Mouse (Mus musculus) heart, postnatal 0 days (tissue): ENCODE results near the gene Dab1. TPM values are rescaled to one million over a fixed set of nuclear protein-coding genes. Genes with fewer than 3 reads are reported as not detected.

Experiments
- ATAC-seq: fragments of 200-750 bp; cut with Nextera tagmentation; 2 replicates; pipeline ENCODE4 v1.8.0; 2017; ENCODE audit warnings: low read depth, moderate number of reproducible peaks, moderate library complexity; ENCODE audit not compliant: insufficient read depth
- DNase-seq: peaks from one replicate; pipeline ENCODE4 v3.0.0-alpha.2; 2016; ENCODE audit warnings: low spot score
- H3K27ac ChIP-seq: fragments of 300-500 bp; sonication (generic); 2 replicates; pipeline ENCODE4 v1.5.1; 2014; ENCODE audit warnings: low read depth, mild to moderate bottlenecking
- H3K27me3 ChIP-seq: fragments of 300-500 bp; sonication (generic); 2 replicates; pipeline ENCODE4 v1.6.1; 2014; ENCODE audit warnings: low read length, mixed read lengths; ENCODE audit not compliant: control insufficient read depth, insufficient read depth
- H3K36me3 ChIP-seq: fragments of 300-500 bp; sonication (generic); replicated peaks from 2 replicates; pipeline ENCODE4 v1.6.1; 2014; ENCODE audit warnings: low read length, mixed read lengths; ENCODE audit not compliant: control insufficient read depth, insufficient read depth
- H3K4me1 ChIP-seq: fragments of 300-500 bp; sonication (generic); 2 replicates; pipeline ENCODE4 v1.6.1; 2014; ENCODE audit warnings: antibody characterized with exemption; ENCODE audit not compliant: control insufficient read depth, insufficient read depth
- H3K4me2 ChIP-seq: fragments of 300-500 bp; sonication (generic); 2 replicates; pipeline ENCODE4 v1.6.1; 2014; ENCODE audit warnings: low read depth, mild to moderate bottlenecking, low read length, moderate library complexity
- H3K4me3 ChIP-seq: fragments of 300-500 bp; sonication (generic); 2 replicates; pipeline ENCODE4 v1.5.1; 2014; ENCODE audit warnings: low read depth, low read length
- H3K9ac ChIP-seq: fragments of 300-500 bp; sonication (generic); replicated peaks from 2 replicates; pipeline ENCODE4 v1.6.1; 2014; ENCODE audit warnings: low read depth, low read length, mixed read lengths
- H3K9me3 ChIP-seq: fragments of 300-500 bp; sonication (generic); replicated peaks from 2 replicates; pipeline ENCODE4 v1.6.1; 2016; ENCODE audit warnings: low read length; ENCODE audit not compliant: control insufficient read depth
- CTCF ChIP-seq: IDR thresholded peaks from 2 replicates; pipeline ENCODE4 v1.5.1; 2016; ENCODE audit warnings: antibody characterized with exemption, control low read depth, low read depth
- EP300 ChIP-seq: IDR thresholded peaks from 2 replicates; pipeline ENCODE4 v1.6.1; 2016; ENCODE audit warnings: antibody characterized with exemption, low read depth
- WGBS: fragments of 180-500 bp; shearing (Covaris S2); extraction: QIAGEN DNeasy Blood & Tissue Kit; methylation state at CpG from one replicate; pipeline ENCODE4 v1.1.7; 2014; 5-methylcytosine and 5-hydroxymethylcytosine counted together
- polyA plus RNA-seq: library from polyadenylated mRNA; unstranded; fragments of >200 nt; fragmentation: Nextera tagmentation; extraction: Ambion mirVana; gene quantifications from 2 replicates; pipeline ENCODE4 v1.2.1, GENCODE M21; 2015
- total RNA-seq: library from RNA; depleted of rRNA; stranded (reverse); fragments of >200 nt; gene quantifications from 2 replicates; pipeline ENCODE4 v1.2.3, GENCODE M21; 2014; ENCODE audit warnings: low replicate concordance

Dab1 gene
- total and polyA plus RNA-seq, 2 experiments from 2014 or later: 0.27 TPM; not detected in 1

- WGBS: 79% methylated on average over 6 of the region's 6 CpGs
- DNase-seq: no peak
- TF ChIP-seq CTCF (no peak), EP300 (no peak)
- Histone ChIP-seq H3K4me1 (0 out of 2 replicates have a peak, but pooled peaks cover 3% of the 10 kb centered on the region), H3K4me3 (no peak overlapping the region), H3K27ac (no peak overlapping the region), H3K36me3 (no peaks in the 10 kb centered on the region), H3K9me3 (no peaks in the 10 kb centered on the region), H3K9ac (no peak overlapping the region), H3K27me3 (no peaks in the 10 kb centered on the region), H3K4me2 (no peak overlapping the region)
- ATAC-seq: no peak
These were observed 292.9 kb downstream of the Dab1 start for GRCm38 (mm10) chr4:103912071-103912470.

GRCm38 (mm10) chr4:103922431-103922931 is 303.3 kb downstream of the Dab1 start:
- Histone ChIP-seq H3K9me3 (no peaks in the 10 kb centered on the region), H3K9ac (no peak overlapping the region), H3K4me3 (no peak overlapping the region), H3K4me2 (no peak overlapping the region), H3K4me1 (no peaks in the 10 kb centered on the region), H3K27me3 (no peaks in the 10 kb centered on the region), H3K27ac (no peak overlapping the region), H3K36me3 (no peaks in the 10 kb centered on the region)
- no peak for ATAC-seq
- WGBS: 57% methylated on average over 3 of the region's 3 CpGs
- DNase-seq: no peak
- TF ChIP-seq EP300: no peak
- TF ChIP-seq CTCF: no peak

GRCm38 (mm10) chr4:103926682-103927081 is 307.5 kb downstream of the Dab1 start:
- H3K36me3 ChIP-seq: no peaks in the 10 kb centered on the region
- ATAC-seq: no peak
- H3K9me3 ChIP-seq: no peaks in the 10 kb centered on the region
- H3K27ac ChIP-seq: no peak overlapping the region
- no peaks in the 10 kb centered on the region for H3K4me1 ChIP-seq
- no peaks in the 10 kb centered on the region for H3K27me3 ChIP-seq
- WGBS: 48% methylated on average over 5 of the region's 5 CpGs
- H3K4me2 ChIP-seq: no peak overlapping the region
- DNase-seq: no peak
- TF ChIP-seq CTCF (no peak), EP300 (no peak)
- no peak overlapping the region for H3K4me3 ChIP-seq
- no peak overlapping the region for H3K9ac ChIP-seq

GRCm38 (mm10) chr4:103929631-103930030 is 310.5 kb downstream of the Dab1 start:
- DNase-seq: no peak
- ATAC-seq: no peak
- Histone ChIP-seq H3K27me3 (no peaks in the 10 kb centered on the region), H3K27ac (no peak overlapping the region), H3K4me3 (no peak overlapping the region), H3K4me1 (no peaks in the 10 kb centered on the region), H3K4me2 (no peak overlapping the region), H3K9ac (no peak overlapping the region), H3K9me3 (no peaks in the 10 kb centered on the region), H3K36me3 (no peaks in the 10 kb centered on the region)
- TF ChIP-seq CTCF (no peak), EP300 (no peak)

GRCm38 (mm10) chr4:103934364-103934763 is 315.2 kb downstream of the Dab1 start:
- H3K9me3 ChIP-seq: no peaks in the 10 kb centered on the region
- H3K4me2 ChIP-seq: no peak overlapping the region
- H3K36me3 ChIP-seq: no peaks in the 10 kb centered on the region
- no peak for TF ChIP-seq CTCF
- TF ChIP-seq EP300: no peak
- H3K27me3 ChIP-seq: no peaks in the 10 kb centered on the region
- no peak overlapping the region for H3K27ac ChIP-seq
- no peak for ATAC-seq
- H3K4me1 ChIP-seq: no peaks in the 10 kb centered on the region
- H3K9ac ChIP-seq: no peak overlapping the region
- 80% methylated on average over 3 of the region's 3 CpGs for WGBS
- no peak overlapping the region for H3K4me3 ChIP-seq
- no peak for DNase-seq

GRCm38 (mm10) chr4:103948255-103948654 is 329.1 kb downstream of the Dab1 start:
- H3K9ac ChIP-seq: no peak overlapping the region
- H3K4me3 ChIP-seq: no peak overlapping the region
- no peak overlapping the region for H3K27ac ChIP-seq
- no peaks in the 10 kb centered on the region for H3K4me1 ChIP-seq
- no peak for TF ChIP-seq EP300
- TF ChIP-seq CTCF: no peak
- DNase-seq (no peak), ATAC-seq (no peak)
- no peaks in the 10 kb centered on the region for H3K36me3 ChIP-seq
- no peaks in the 10 kb centered on the region for H3K9me3 ChIP-seq
- WGBS: 63% methylated on average over 3 of the region's 3 CpGs
- no peak overlapping the region for H3K4me2 ChIP-seq
- no peaks in the 10 kb centered on the region for H3K27me3 ChIP-seq
